Mouse (Mus musculus): ENCODE results near the gene Slc16a6. TPM values are rescaled to one million over a fixed set of nuclear protein-coding genes. Genes with fewer than 3 reads are reported as not detected.
"Not testable (repeated sequence)": the region's sequence is repeated elsewhere in the genome, so short reads cannot be mapped to it uniquely, and the experiment has no call there.

Slc16a6 gene
- 2.6 and 2.9 TPM in 2 replicates for polyA plus RNA-seq (2012; rRNA removed)

DNA sequence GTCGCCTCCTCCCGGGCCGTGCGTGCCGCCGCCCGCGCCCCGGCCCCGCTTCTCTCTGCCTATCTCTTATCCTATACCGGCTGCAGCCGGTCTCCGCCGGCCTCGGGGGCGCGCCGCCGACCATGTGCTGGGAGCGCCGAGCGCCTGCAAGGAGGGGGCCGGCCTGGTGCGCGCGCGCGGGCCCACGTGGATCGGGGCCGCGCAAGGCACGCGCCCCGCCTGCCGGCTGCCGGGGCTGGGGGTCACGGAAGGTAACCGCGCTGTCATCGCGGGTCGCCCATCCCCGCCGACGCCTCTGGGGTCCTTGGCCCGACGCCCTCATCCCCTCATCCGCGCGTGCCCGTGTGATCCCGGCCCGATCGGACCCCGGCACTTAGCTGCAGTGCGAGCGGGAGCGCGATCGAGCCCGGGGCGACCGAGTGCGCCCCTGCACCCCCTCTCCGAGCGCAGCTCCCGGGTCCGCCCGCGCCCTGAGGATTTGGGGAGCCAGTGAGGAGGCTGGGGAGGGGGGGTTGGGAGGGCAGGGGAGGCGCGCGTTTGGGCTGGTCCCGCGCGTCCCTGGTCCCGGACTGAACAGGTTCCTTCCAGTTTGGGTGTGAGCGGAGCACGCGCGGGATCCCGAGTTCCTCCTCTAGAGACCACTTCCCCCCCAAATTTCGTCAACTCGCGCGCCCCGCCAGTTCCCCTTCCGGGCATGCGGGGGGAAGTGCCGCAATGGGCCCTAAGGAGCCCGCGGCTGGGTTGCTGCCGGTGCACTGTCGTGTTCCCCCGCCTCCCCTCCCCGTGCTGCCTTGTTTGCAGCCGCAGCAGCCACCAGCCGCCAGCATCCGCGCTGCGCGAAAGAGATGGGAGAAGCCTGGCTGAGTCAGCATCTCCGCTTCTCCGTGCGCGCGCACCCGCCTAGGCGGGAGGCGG lies at the start of gene Slc16a6, which contains the start of gene Arsg:
TSS of gene Slc16a6 (minus strand) at position 428 of the 915 bp plus-strand sequence.
TSS of gene Arsg (plus strand) at position 204 of the 915 bp plus-strand sequence.
- no peak for DNase-seq (ENCODE audit: low read depth, low spot score)
- WGBS, result under 1% methylated on average over 102 of the region's 111 CpGs

- 30% methylated on average over 7 of the region's 7 CpGs for WGBS
Measured at GRCm38 (mm10) chr11:109520958-109521357, 47.6 kb upstream of the Slc16a6 start.

DNA sequence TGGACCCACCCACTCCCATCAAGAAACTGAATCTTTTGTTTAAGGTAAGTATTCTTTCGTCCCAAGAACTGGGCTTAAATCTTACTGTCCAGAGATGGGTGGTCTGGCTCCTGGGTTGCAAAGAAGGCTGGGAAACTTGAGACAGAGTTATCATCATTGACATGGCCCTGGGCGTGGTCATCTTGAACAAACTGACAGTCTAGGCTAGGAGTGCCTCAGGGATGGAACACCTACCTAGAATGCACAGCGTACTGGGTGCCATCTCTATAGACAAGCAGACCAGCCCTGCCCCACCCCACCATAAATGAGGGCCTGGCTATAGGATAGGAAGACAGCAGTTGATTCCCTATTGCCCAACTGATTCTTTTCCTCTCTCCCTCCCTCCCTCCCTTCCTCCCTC lies 44.4 kb upstream of the Slc16a6 start:
- no peak for DNase-seq (ENCODE audit: low read depth, low spot score)
- 79% methylated on average over 3 of the region's 3 CpGs for WGBS

More at GRCm38 (mm10) chr11:109520958-109521357, 47.6 kb upstream of the Slc16a6 start:
- no peak for DNase-seq (ENCODE audit: low read depth, low spot score)

DNA sequence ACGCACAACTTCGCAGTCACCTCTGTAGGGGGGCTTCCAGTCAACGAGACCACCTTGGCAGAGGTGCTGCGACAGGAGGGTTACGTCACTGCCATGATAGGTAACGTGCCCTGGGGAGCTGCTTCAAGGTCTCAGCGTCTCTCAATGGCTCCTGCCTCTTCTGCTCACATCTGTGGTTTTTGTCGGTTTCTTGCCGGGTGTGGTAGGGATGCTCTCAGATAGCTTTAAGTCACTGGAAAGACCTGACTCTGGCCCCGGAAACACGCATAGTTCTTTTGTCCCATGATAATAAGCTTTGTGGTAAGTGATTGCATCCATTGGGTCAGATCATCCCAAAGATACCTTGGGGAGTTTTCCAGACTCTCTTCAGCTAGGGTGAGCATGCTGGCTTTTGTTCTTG lies 43.9 kb upstream of the Slc16a6 start:
- DNase-seq (ENCODE audit: low read depth, low spot score), result no peak
- 91% methylated on average over 11 of the region's 11 CpGs for WGBS

DNA sequence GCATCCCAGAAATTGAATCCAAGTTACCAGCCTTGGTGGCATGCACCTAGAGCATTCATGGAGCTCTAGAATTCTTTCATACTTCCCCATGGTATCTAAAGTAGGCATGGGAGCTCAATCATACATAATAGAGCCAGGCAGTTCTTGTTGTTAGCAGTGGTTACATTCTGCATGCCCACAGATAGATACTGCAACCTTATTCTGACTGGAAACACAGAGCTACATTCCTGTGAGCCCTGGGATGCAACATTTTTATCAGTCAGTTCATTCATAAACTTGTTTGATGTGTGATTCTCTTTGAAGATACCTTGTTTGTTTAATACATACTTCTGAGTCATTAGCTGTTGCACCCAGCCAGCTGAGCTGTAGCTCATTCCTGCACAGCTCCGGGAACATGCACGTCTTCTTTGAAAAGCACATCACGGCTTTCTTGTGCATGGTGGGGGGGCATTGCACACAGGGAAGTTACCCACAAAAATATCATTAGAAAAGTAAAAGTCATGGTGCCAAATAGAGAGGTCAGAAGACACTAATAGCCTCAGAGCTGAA lies 40.7 kb upstream of the Slc16a6 start:
- DNase-seq (ENCODE audit: low read depth, low spot score), result no peak
- 13% methylated on average over 3 of the region's 3 CpGs for WGBS

DNA sequence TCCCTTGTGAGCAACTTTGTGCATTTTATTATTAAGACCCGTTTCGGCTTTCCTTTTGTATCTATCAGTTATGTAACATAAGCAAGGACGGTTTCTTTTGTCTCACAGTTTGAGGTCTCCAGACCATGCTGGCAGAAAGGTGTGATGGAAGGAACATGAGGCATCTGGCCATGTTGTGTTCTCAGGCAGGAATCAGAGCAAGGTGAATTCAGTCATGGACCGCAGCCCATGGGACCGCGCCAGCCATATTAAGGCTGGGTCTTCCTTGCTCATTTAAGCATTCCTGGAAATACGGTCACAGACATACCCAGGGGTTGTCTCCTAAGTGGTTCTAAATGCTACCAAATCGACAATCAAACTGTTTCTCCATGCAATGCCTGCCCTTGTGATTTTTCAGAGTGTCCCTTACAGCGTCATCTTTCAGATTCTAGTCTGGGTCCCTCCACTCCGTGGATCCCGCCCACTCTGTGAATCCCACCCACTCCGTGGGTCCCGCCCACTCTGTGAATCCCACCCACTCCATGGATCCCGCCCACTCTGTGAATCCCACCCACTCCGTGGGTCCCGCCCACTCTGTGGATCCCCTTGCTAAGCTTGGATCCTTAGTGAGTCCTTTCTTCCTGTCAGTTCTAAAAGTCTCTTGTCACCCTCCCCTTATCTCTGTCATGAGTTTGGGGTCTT lies 39.7 kb upstream of the Slc16a6 start:
- WGBS, result 91% methylated on average over 16 of the region's 16 CpGs
- no peak for DNase-seq (ENCODE audit: low read depth, low spot score)

- DNase-seq (ENCODE audit: low read depth, low spot score), result no peak
- WGBS, result 80% methylated on average over 3 of the region's 3 CpGs
Measured at GRCm38 (mm10) chr11:109507068-109507467, 33.7 kb upstream of the Slc16a6 start.

DNA sequence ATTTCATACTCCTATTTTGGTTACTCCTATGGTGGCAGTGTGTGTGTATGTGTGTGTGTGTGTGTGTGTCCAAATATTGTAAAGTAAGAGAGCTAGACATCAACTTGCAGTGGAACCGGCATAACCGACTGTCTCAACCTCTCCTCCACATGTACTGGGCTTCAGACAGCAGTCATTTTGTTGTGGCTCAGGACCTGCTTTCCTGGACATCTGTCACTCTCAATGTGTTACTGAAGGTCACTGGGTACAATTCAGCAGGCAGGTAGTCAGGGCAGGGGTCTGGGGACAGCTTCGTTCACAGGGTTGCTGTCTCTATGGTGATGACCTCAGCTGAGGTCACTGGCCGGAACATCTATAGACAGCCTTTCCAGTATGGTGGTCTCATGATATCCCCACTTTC lies 32.4 kb upstream of the Slc16a6 start:
- 90% methylated on average over 4 of the region's 4 CpGs for WGBS
- DNase-seq (ENCODE audit: low read depth, low spot score), result no peak

- DNase-seq (ENCODE audit: low read depth, low spot score), result no peak
- 64% methylated on average over 9 of the region's 9 CpGs for WGBS
Measured at GRCm38 (mm10) chr11:109504977-109505376, 31.6 kb upstream of the Slc16a6 start.

DNA sequence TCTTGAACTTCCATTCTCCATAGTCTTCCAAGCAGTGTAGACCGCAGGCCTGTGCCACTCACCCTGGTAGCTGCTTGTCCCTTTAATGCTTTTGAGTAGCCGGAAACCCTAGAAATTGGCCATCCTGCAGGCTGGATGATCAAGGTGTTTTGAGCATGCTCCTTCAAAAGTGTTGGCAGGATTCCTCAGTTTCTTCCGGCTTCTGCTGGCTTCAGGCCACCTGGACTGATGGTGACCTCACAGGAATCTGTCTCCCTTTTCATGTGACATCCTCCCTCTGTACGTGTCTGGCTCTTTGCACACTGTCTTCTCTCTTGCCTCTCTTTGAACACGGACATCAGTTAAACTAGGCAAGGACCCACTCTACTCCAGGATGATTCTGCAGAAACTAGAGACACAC lies 26.8 kb upstream of the Slc16a6 start:
- DNase-seq (ENCODE audit: low read depth, low spot score), result no peak
- WGBS, result 69% methylated on average over 5 of the region's 5 CpGs

DNA sequence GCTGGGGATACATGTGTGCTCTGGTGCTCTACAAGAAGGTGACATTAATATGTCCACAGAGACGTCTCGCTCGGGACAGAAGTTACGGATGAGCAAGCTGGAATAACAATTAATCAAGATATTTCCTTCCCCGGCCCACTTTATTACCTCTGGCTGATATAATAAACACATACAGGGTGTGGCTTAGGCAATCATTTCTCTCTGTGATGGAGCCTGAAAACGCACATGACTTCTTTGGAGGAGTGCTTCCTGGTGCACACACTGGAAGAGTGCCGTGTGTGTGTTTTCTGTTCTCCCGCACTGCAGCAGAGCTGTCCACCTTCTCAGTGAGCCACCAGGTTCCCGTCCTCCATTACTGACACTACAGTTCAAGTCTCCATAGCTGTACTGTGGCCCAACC lies 24.6 kb upstream of the Slc16a6 start:
- WGBS, result 26% methylated on average over 9 of the region's 9 CpGs
- DNase-seq (ENCODE audit: low read depth, low spot score), result no peak

DNA sequence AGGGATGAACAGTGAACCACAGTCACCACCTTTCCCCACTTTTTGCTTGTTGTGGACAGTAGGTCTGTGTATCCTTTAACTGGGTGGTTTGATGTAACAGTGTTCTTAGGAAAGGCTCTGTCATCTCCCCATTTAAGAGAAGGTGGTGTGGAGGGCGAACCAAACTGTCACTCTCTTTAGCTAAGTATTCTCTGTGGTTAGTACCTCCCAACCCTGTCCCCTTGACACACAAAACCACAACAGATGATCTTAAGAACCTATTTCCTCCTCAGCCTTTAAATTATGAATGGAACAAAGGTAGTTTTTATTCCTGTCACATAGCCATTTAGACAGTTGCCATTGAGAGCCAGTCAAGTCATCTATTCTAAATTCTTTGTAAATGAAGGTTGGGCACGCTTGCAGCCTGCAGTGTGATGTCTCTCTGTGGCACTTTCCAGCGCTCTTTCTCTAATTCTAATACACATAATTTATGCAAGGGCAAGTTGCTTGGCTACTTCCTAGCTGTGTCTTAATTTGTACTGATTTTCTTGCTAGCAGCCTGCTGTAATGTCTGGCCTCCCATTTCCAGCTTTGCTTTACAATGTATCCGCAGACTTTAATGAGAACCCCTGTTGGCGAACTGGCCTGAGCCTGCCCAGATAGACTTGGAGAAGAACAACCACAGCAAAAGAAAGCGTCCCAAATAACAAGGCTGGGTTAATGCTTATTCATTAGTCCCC lies 23.8 kb upstream of the Slc16a6 start:
- WGBS, result 78% methylated on average over 6 of the region's 6 CpGs

DNA sequence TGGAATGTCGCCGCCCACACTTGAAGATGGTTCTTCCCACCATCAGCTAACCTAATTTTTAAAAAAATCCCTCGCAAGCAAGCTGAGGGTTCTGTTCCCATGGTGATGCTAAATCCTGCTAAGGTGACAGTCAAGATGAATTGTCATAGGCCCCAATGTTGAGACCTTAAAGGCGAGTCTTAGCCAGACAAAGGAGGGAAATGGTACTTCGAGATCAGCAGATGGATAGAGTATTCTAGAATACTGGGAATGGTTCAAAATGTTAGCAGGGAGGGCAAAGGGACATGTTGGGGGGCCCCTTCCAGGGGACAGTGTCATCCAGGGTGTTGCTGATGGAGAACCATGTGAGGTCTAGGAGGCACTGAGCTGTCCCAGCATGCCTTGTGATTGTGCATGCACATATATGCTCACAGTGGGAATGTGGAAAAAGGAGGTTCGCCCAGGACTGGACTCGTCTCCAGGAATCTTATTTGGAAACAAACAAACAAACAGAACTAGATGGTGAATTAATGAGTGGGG lies 23.1 kb upstream of the Slc16a6 start:
- DNase-seq (ENCODE audit: low read depth, low spot score), result no peak
- 54% methylated on average over 7 of the region's 7 CpGs for WGBS

More for the DNA sequence above, 23.8 kb upstream of the Slc16a6 start:
- no peak for DNase-seq (ENCODE audit: low read depth, low spot score)

DNA sequence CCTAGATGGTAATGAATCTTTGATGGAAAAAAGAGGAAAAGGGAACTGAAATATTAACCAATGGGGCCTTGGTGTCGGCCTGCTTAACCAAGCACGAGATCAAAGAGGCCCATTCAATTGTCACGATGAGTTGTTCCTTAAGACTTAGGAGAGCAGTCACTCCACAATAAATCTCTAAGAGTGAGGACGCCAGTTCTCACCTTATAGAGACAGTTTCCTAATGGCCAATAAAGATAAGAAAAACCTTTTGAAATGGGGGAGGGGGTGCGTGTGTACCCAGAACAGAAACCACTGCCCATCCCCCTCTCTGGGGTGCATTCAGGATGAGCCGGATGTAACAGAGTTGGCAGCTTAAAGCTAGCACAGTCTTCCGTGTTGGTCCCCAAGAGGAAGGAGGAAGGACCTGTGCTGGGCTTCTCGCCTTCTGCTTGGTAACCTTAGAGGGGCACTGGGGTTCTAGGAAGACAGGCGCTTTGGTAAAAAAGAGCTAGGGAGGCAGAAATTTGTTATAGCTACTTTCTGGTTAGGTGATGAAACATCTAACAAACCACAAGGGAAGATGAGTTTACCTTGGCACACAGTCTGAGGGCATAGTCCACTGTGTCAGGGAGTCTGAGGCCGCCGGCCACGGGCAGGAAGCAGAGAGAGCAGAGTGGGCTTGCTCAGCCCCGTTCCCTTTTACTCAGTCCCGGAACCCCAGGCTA lies 22.5 kb upstream of the Slc16a6 start:
- DNase-seq (ENCODE audit: low read depth, low spot score), result no peak
- 18% methylated on average over 14 of the region's 14 CpGs for WGBS

- whole genome bisulfite sequencing, result 41% methylated on average over 24 of the region's 24 CpGs
- no peak for DNase-seq (ENCODE audit: low read depth, low spot score)
Measured at GRCm38 (mm10) chr11:109494890-109495770, 21.7 kb upstream of the Slc16a6 start.

- WGBS, result 81% methylated on average over 8 of the region's 8 CpGs
- DNase-seq (ENCODE audit: low read depth, low spot score), result not testable (repeated sequence)
Measured at GRCm38 (mm10) chr11:109492847-109493464, 19.6 kb upstream of the Slc16a6 start.

DNA sequence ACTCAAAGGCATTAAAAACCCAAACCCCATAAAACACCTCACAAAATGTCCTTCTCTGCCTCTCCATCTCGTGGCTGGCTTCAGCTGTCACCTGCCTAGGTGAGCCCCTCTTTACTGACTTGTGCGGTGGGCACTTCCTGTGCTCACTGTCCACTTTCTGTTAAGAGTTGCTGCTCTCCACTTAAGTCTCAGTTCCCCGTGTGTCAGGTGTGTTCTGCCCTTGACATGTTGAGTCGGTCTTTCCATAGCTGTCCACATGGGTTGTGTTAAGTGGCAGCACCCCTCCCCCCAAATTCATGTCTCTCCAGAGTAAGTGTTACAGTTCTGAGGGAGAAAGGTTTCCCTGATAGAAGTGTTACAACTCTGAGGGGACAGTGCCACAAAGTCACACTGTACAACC lies 18.4 kb upstream of the Slc16a6 start:
- no peak for DNase-seq (ENCODE audit: low read depth, low spot score)
- whole genome bisulfite sequencing, result 78% methylated on average over 4 of the region's 4 CpGs

GRCm38 (mm10) chr11:109489763-109490162 lies 16.4 kb upstream of the Slc16a6 start:
- no peak for DNase-seq (ENCODE audit: low read depth, low spot score)
- 82% methylated on average over 2 of the region's 2 CpGs for WGBS

Measured in large intestine, adult 2 months (tissue).